In the genomic region with DNA sequence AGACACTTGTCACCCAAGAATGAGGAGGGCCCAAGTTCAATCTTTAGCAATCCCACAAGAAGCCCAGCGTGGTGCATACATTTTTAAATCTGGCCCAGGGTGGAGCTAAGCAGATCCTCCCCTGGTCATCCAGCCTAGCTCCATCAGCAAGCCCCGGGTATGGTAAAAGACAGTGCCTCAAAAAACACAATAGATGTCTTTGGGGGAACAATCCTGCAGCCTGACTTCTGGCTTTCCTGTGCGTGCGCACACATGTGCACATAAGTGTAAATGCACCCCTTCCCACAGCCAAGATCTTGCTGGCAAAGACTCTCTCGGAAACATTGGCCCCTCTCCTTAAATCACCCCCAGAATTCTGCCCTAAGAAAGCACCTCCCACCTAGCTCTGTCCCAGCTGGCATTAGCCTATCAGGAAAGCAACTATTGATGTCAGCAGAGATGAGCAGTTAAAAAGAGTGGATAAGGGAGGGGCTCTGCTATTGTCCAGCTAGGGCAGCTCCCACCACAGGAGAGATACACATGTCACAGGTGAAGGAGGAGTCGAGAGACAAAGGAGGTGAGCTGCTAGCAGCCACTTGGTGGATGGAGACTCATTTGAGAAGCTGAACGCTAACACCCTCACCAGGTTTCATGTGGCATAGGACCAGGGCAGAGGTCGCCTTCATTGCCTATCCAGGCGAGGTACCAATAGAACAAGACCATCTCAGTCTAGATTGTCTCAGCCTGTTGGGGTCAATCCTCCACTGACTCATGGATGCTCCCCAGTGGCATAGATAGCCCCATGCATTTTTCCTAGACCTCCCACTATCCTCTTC, we compare ENCODE assay signal across 18 mouse cellular contexts. TPM values are rescaled to one million over a fixed set of nuclear protein-coding genes. Genes with fewer than 3 reads are reported as not detected.
DNase-seq lines count a peak whose midpoint lies in the region; ATAC-seq and TF ChIP-seq lines count a peak whose summit lies in the region.
"Had no signal": no experiment of that assay in that cellular context is flagged by ENCODE, and none has a peak within 500 bp of the region (broad histone marks: within the 10 kb centered on the region; RNA-seq: fewer than 3 reads in every experiment).

No protein-coding gene starts in this region.

- H3K4me2 ChIP-seq in kidney, postnatal 0 days (ENCODE audit: low read length): no peak overlapping the region
- H3K4me2 ChIP-seq: neural tube, embryonic 13.5 days had no signal

- H3K27me3 ChIP-seq in kidney, postnatal 0 days (ENCODE audit: insufficient read depth, low read length): no peaks in the 10 kb centered on the region
- H3K27me3 ChIP-seq in limb, embryonic 10.5 days (ENCODE audit: low read depth, poor library complexity, severe bottlenecking): peaks cover 21% of the 10 kb centered on the region
- H3K27me3 ChIP-seq: neural tube, embryonic 13.5 days had no signal

- TF ChIP-seq CTCF in gastrocnemius, adult 2 months (IDR thresholded peaks at IDR 0.05): no peak
- 0 out of 2 replicates have a peak, but pooled peaks have one; percentile 10 for TF ChIP-seq CTCF in kidney, postnatal 0 days (IDR thresholded peaks at IDR 0.05; ENCODE audit: low read depth)

- no peaks in the 10 kb centered on the region for H3K36me3 ChIP-seq in kidney, postnatal 0 days (ENCODE audit: insufficient read depth, low read length)
- H3K36me3 ChIP-seq in limb, embryonic 10.5 days: no peaks in the 10 kb centered on the region
- H3K36me3 ChIP-seq: G1E; neural tube, embryonic 13.5 days had no signal

- peak; percentile 4 for DNase-seq in gastrocnemius, postnatal 25 days
- DNase-seq in gastrocnemius, adult 2 months: no peak
- no peak for DNase-seq in kidney, postnatal 0 days (ENCODE audit: low spot score)
- DNase-seq in kidney, adult 18-20 months: no peak
- peak; percentile 29 for DNase-seq in testis, postnatal 10 days (ENCODE audit: low spot score)
- DNase-seq in testis, postnatal 14 days (ENCODE audit: low spot score): no peak
- DNase-seq in limb, embryonic 10.5 days (ENCODE audit: low spot score): peak; percentile 19
- DNase-seq: adrenal gland, postnatal 10 days; cerebellum, adult 8-10 months; embryo, embryonic 11 days; gastrocnemius, postnatal 36 days; lung, postnatal 36 days; thymus, postnatal 14 days had no signal

- no peak for ATAC-seq in kidney, postnatal 0 days (replicated peaks; ENCODE audit: low FRiP score, low read depth)
- ATAC-seq in inflammation-experienced regulatory T-cells, adult 6 months: no peak
- ATAC-seq: hindbrain, embryonic 16.5 days had no signal

- no peak overlapping the region for H3K4me3 ChIP-seq in gastrocnemius, adult 2 months
- no peak overlapping the region for H3K4me3 ChIP-seq in kidney, postnatal 0 days (replicated peaks; ENCODE audit: low read depth, low read length)
- no peak overlapping the region for H3K4me3 ChIP-seq in limb, embryonic 10.5 days
- H3K4me3 ChIP-seq: layer of hippocampus, adult 2 months; neural tube, embryonic 13.5 days had no signal

- intact Hi-C loops in gastrocnemius, adult 2 months (cut with DNase I): loop anchor here (10.0 kb wide), 1 partner anchor 228 kb away; no protein-coding TSS in a partner anchor

- no peak overlapping the region for H3K9ac ChIP-seq in kidney, postnatal 0 days (ENCODE audit: low read depth, low read length)
- H3K9ac ChIP-seq: neural tube, embryonic 13.5 days had no signal

- H3K27ac ChIP-seq in gastrocnemius, adult 2 months: no peak overlapping the region
- no peak overlapping the region for H3K27ac ChIP-seq in kidney, postnatal 0 days
- 0 out of 2 replicates have a peak overlapping the region, but pooled peaks have one; percentile 25 for H3K27ac ChIP-seq in limb, embryonic 10.5 days
- H3K27ac ChIP-seq: layer of hippocampus, adult 2 months; neural tube, embryonic 13.5 days had no signal

- peaks cover 16% of the 10 kb centered on the region for H3K4me1 ChIP-seq in kidney, postnatal 0 days (replicated peaks; ENCODE audit: insufficient read depth, low read length)
- H3K4me1 ChIP-seq in limb, embryonic 10.5 days: peaks cover 33% of the 10 kb centered on the region

- WGBS in kidney, postnatal 0 days: 79% methylated on average over 9 of the region's 9 CpGs
- 87% methylated on average over 9 of the region's 9 CpGs for WGBS in limb, embryonic 10.5 days

- no peaks in the 10 kb centered on the region for H3K9me3 ChIP-seq in kidney, postnatal 0 days (replicated peaks; ENCODE audit: low read length)
- H3K9me3 ChIP-seq in limb, embryonic 10.5 days (replicated peaks): no peaks in the 10 kb centered on the region
- H3K9me3 ChIP-seq: G1E; neural tube, embryonic 13.5 days had no signal

RNA-seq across cellular contexts. Expression of gene Hs6st1, which starts 5.2 kb away (rescaled TPM):
- 10 to 100 TPM; 20.0 to 20.8 TPM for total RNA-seq in gastrocnemius, postnatal 25 days (2021)
- total RNA-seq in gastrocnemius, adult 2 months (2021): 10 to 100 TPM; 20.7 to 22.0 TPM
- polyA plus RNA-seq in kidney, postnatal 0 days (2015; fragmentation: Nextera tagmentation; extraction: Ambion mirVana): 13.7 and 23.6 TPM in 2 replicates
- polyA plus RNA-seq in limb, embryonic 10.5 days (2016; fragmentation: Nextera tagmentation; extraction: Ambion mirVana): 3.0 and 3.6 TPM in 2 replicates
- polyA plus RNA-seq in inflammation-experienced regulatory T-cells, adult 6 months (2017; shearing (Covaris generic)): 1 to 10 TPM; 2.2 to 5.1 (median 4.9) TPM

Comparison
In these comparisons a context has a peak if more than half of its experiments do, and no peak if none do; other contexts are left out.
1. DNase-seq: peak in gastrocnemius, postnatal 25 days (single experiment), testis, postnatal 10 days (single experiment) and limb, embryonic 10.5 days (single experiment); none in gastrocnemius, adult 2 months (single experiment), kidney, postnatal 0 days (single experiment), kidney, adult 18-20 months (single experiment) and testis, postnatal 14 days (single experiment).